Mouse (Mus musculus) 3T3-L1 (cell line): ENCODE measurements at regions not wholly inside any gene's neighbourhood (a gene's known extent, or its start where the extent isn't known, plus 50 kb on each side); places are given as distances from the start of the nearest gene placed in this dataset.
"Not testable (repeated sequence)": the region's sequence is repeated elsewhere in the genome, so short reads cannot be mapped to it uniquely, and the experiment has no call there.

ENCODE experiments used
- DNase-seq: peaks from one replicate; pipeline ENCODE4 v3.0.0-alpha.2; 2015; ENCODE audit warnings: low read depth, low spot score

DNA sequence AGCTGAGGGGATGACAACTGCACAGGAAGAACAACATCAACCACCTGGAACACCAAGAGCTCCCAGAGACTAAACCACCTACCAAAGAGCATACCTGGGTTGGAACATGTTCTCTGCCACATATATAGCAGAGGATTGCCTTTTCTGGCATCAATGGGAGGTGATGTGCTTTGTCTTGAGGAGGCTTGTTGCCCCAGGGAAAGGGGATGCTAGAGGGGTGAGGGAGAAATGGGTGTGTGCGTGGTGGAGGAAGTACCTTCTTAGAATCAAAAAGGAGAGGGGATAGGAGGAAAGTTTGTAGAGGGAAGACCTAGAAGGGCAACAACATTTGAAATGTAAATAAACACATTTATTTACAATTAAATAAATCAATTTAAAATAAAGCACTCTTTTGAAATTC is 358.5 kb upstream of the Pfkp start:
- no peak for DNase-seq

DNA sequence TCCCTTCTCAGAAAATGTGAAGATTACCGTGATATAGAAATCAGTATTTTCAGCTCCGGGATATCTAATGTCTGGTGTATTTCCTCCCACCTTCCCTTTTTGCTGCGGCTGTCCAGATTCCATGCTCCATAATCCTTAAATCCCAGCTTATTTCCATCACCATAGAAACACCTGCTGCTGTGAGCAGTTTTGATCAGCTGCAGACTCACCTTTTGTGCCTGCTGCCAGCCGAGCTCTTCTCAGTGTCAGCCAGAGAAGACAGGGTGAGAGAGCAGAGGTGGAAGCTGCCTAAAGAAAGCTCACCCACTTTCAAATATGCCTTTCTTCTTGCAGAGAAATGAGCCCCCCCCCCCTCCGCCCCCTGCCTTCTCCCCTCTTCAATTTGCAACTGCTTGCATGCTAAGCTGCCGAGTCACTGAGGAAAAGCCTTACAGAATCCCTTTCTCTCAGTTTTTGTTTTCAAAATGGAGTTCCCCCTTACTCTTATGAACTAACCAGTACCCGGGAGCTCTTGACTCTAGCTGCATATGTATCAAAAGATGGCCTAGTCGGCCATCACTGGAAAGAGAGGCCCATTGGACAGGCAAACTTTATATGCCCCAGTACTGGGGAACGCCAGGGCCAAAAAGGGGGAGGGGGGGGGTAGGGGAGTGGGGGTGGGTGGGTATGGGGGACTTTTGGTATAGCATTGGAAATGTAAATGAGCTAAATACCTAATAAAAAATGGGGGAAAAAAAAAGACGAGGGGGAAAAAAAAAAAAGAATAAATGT is 350.1 kb upstream of the Pfkp start:
- not testable (repeated sequence) for DNase-seq

DNA sequence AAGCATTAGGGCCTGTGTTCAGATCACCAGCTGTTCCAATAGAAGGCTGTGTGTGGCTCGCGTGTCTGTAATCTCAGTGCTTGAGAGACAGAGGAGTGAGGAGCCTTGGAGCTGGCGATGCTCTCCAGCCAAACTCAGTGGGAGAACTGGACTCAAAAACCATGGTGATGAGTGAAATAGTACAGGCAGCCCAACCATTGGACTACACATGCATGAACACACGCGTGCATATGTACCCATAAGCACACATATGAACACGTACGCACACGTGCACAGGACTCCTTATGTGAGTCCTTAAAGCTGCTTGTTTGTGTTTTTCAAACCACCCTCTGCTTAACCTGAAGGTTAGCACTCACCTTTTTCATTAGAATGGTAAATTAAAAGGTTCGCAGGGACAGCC is 349.5 kb upstream of the Pfkp start:
- no peak for DNase-seq

DNA sequence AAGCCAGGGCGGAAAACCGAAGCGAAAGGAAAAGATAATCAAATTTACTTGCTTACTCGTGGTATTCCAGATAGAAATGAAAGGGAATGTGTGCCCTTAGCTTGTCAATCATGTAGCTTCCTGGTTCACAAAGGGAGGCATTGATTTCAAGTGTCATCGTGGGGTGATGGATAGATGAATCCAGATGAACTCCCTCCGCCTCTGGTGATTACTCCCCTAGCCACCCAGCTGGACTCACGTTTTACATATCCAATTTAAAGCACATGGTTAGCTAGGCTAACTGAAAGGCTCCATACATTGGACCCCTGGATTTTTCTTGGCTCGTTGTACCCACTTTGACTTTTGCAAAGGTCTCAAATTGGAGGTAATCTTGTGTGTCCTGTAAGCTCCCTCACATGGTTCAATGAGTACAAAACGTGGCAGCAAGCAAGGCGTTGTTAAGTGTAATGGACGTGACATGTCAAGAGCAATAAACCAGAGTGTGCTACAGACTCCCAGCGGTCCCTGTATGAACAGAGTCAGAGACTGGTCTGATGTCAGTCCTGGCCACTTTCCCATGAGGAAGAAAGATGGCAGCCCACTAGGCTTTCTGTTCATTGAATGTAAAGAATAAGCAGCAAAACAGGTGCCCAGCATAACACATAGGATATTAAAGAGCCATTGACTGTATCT is 343.9 kb upstream of the Pfkp start:
- no peak for DNase-seq

DNA sequence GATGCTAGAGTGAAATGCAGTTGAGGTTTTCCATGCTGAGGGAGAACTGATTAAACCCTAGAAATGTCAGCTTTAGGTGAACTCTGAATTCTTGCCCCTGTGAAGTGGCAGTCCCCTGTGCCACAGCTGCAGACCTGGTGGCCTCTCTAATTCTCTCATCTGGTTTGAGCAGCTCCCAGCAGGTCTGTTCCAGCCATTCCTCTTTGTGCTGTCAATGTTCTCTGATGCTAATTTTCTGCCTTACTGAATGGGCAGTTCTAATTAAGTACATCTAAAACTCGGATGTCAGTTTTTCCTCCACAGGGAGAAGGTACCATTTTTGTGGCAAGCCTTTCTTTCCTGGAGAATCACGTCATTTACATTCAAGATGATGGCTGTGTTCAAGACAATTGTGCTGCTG is 343.1 kb upstream of the Pfkp start:
- no peak for DNase-seq

DNA sequence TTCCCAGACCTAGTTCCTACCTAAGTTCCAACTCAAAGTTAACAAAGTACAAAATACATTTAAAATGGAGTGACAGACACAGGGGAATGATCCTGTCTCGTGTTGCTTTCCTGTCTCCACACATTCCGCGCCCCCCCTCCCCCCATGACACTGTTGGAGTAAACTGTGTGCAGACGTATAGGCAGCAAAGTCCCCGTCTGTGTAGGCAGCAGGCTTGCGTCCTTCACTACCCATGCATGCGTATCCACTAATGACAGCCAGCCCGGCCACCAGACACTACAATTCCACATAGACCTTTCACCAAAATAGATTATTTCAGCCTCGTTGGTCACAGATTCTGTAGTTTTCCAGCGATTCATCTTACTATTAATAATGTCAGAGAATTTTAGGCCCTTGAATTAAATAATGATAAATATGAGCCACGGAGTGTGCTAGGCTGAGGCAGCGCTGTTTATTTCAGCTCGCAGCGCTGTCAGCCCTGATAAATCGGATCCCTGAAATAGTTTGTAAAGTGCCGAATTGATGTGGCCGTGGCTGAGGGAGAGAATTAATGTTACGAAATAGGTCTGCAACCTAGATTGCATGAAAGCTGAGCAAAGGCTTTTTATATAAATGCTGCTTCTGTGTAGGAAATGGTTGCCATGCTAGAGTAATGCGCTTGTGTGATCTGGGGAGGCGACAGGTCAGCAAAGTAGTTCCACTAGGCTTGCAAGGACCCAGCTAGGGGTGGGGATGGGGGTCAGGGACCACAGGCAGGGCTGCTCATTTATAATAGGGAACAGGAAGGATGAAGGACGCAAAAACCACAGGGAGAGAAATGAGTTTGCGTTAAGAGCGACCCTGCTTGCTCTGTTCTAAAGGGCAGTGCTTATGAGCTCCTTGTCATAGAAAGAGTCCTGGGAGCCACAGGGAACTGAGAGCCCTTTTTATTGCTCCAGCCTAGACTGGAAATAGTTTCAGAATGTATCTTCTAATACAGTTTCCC is 336.7 kb upstream of the Pfkp start:
- DNase-seq = no peak

DNA sequence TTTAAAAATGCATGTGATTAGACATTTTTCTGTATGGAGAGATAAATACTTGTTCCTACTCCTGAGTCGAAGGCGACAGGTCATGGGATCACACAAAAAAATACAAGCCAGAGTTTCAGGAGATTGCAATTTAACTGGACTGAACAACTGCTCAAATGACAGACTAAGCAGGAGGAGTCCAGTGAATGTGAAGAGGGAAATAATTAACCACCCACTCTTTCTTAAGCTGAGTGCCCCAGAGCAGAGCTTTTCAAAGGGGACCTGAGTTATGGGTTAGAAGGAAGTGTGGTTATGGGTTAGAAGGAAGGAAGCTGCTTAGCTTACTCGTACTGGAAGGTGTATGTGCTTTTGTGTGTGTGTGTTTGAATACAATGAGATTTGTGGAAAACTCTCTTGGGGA is 307.1 kb upstream of the Pfkp start:
- DNase-seq = no peak

DNA sequence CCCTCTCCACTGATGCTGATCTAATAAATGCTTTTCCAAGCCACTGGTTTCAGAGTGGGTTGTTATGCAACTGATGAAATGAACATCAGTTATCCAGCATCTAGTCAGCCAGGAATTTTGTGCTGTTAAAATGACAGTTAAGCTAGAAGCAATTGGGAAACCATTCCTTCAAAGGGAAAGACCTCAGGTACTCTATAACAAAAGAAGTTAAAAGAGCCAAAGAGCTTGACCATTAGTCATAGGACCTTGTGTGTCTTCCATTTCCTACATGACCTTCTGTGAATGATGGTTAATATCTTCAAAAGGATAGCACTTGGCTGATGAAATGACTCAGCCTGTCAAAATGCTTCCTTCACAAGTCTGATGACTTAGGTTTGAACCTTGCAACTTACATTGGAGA is 275.6 kb upstream of the Pfkp start:
- no peak for DNase-seq

DNA sequence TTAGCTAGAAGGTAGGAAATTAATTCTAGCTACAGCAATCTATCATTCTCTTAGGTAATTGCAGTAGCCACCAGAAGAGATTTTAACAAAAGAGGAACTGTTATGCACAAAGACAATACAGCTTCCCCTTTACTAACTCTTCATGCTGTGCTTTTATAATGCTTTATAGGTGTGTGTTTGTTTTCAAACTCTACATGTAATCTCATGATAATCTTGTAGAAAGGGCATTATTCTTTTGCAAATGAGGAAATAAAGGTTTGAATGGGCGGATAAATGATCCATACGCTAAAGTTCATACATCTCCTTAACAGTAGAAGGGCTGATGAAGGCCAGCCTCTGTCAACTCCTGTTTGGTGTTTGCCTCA is 273.8 kb upstream of the Pfkp start:
- DNase-seq = no peak

DNA sequence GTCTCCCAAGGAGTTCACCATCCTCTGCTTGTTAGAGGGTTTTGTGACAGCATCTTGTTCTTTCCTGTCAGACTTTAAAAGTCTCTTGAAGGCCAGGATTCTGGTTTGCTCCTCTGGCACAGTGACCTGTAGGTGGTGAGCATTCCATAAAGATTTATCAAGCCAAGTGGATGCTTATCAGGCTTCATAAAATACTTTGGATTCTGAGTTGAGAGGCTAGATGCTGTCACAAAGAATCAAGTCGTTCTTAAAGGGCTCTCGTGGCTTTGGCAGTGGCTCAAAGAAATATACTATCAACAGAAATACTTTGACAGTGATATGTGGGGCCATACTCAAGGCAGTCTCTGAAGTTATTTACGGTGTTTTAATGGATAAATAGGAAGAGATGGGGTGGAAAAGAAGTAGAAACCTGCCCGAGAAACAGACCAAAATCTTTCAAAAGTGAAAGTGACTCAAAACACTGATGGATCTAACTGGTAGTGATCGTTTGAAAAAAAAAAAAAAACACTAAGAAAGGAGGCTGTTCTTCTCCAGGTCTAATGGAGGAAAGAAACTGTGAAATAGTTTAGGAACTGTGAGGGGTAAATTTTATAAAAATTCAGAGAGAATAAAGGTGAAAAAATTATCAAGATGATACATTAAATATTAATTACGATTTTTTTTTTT is 273.2 kb upstream of the Pfkp start:
- peak; percentile 3 for DNase-seq

DNA sequence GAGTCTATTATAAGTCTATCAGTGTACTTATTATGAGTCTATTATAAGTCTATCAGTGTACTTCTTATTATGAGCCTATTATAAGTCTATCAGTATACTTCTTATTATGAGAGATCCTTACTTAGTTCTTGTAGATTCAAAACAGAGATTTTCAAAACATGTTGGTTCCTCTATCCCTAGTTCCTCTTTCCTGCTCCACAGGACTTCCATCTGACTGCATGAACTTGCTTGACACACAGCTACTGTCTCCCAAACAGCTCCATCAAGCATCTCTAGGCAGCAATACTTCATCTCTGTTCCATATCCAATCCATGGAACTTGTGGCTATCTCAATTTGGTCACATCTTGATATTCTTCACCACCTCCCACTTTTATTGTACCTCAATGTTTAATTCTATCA is 257.4 kb upstream of the Pfkp start:
- DNase-seq = no peak

DNA sequence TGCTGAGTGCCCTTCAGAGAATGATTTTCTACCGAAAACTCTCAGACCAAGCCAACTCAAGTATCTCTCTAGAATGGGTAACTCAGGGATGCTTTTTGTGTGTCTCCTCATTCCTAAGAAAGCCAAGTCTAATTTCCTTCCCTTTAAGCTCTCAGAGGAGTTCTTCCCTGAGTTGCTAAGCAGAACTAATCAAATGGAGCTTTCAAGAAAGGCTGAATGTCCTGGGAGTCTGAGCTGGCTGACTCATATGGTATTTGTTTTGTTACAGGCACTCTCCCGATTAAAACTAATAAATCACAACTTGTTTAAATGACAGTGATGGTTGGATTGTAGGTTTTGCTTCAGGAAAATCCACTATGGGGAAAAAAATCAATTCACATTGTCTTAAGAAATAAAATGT is 253.1 kb upstream of the Pfkp start:
- DNase-seq = no peak

DNA sequence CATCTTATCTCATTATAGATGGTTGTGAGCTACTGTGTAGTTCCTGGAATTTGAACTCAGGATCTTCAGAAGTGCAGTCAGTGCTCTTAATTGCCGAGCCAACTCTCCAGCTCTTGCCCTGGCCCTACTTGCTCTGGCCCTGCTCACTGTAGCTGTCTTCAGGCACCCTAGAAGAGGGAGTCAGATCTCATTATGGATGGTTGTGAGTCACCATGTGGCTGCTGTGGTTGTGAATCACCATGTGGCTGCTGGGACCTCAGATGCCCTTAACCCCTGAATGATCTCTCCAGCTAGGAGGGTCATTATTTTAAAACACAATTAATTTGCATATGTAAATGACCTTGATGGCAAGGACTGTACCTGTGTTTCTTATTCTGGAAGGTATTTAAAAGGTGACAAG is 249.1 kb upstream of the Pfkp start:
- DNase-seq = peak; percentile 52

DNA sequence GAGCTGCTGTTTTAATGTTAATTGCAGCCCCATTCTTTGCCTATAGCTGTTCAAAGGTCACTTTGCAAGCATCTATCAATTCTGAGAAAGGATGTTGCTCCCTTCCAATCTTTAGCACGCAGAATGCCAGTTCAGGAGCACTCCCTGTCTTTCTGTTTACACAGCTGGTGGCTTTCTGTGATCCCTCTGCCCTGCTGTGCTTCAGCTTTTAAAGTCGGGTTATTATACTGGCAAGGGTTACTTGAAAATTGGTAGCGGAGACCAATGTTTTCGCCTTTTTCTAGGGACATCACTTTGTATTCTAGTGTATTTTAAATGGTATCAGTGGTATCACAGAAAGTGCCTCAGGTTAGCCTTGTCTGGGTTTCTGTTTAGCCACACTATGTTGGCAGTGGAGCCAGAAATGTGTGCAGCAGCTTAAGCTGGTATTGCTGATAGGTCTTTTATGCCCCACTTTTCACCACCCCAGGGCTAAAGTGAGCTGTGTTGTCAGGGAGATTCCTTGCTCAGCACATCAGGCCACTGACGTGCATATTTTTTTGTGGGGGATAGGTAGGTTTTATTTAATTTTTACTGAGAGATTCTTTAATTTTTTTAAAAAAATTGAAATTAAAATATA is 243.0 kb upstream of the Pfkp start:
- DNase-seq = no peak

DNA sequence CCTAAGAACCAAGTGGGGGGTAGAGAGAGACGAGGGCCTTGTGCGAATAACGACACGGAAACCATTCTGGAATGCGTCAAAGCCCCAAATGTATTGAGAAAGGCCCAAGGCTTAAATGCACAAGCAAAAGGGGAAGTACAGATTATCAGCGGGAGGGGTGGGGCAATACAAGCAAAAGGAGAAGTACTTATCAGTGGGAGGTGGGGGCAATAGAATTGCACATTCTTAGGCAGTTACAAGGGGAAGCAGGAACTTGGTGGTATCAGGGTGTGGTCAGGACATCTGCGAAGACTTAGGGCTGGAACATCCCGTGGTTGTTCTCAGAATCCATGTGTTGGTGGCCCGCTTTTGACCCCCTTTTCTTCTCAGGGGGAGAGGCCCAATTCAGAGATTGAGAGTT is 240.9 kb upstream of the Pfkp start:
- not testable (repeated sequence) for DNase-seq

DNA sequence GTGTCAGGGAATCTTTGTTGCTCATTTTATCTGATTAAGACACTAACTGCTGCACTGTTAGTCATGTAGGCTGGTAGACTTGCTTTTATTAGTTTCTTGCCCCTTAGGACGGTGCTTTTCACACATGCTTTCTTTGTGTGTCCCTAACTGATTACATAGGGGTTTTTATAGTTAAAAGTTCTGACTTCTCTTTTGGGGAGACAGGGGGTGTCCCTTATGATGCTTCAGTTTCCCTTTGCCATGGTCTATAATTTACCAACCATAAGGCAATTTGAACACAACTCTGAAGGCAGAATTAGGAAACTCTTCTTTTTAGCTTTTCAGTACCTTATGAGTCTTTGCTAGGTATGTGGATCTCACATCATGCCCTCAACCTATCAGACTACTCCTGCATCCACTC is 239.8 kb upstream of the Pfkp start:
- no peak for DNase-seq

DNA sequence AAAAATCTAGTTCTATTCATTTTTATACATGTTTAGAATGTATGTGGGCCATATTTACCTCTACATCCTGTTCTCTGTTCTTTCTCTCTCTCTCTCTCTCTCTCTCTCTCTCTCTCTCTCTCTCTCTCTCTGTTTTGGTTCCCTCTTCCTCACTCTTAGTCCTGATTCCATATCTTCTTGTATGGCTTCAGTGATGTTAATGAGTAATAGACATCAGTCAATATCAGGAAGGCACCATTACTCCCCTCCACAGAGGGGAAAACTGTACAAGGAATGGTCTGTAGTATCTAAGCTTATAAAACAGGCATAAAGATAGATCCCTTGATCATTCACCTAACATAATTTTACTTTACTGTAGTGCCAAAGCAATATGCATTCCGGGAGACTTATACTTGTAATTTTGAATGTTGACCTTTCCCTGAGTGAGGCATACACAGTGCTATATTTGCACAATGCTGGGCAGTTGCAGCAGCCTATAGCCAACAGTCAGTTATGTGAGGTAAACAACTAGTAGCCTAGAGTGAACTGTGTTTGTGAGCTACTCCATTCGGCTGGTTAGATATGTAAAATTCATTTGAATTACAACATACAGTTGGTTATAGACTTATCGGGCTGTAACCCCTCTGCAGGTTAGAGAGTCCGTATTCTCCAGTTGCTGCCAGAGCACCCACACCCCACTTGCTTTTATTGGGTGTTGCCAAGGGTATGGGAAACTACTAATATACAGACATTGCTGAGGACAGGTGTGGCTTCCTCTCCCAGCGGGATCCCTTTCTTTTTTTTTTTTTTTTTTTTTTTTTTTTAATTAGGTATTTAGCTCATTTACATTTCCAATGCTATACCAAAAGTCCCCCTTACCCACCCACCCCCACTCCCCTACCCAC is 228.7 kb upstream of the Pfkp start:
- no peak for DNase-seq

DNA sequence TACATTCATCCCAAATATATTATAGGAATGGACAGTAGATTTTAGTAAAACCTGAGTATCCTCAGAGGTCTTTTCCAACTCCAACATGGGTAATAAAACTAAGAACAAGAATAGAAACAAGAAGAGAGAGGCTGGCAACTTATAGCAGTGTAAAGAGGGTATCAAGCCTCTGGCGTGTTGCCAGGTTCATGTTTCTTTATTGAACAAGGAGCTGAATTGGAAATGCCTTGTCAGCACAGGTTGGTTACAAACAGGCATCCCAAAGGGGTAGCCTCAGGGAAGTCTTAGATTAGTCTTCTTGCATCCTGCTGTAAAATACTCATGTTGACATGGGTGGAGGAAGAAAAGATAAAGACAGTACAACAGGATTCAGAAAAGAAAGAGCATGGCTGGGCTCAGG is 213.6 kb upstream of the Pfkp start:
- DNase-seq = no peak

DNA sequence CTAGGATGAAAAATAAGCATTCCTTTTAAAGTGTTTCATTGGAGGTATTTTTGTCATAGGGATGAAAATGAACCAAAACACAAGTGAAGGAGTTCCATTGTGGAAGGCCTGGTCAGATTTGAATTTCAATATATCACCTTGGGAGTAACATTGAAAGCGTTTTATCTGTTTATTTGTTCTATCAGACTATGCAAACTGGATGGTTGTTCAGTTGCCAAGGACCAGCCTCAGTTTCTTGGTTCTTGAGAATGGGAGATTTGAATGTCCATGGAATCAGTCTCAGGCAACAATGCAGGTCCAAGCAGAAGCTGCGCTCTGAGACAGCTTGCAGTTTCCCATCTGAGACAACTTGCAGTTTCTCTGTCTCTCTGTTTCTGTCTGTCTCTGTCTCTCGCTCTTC is 211.0 kb upstream of the Pfkp start:
- no peak for DNase-seq
